Mouse (Mus musculus) cerebellum, adult 2 months (tissue): ENCODE data around the gene Bax. TPM values are rescaled to one million over a fixed set of nuclear protein-coding genes. Genes with fewer than 3 reads are reported as not detected.

Experiments used
- DNase-seq, 2 experiments: peaks; one replicate each; pipeline ENCODE4 v3.0.0; 2021
- H3K27ac ChIP-seq: fragments of 200-500 bp; 2 replicates; pipeline ENCODE4 v1.5.1; 2012; ENCODE audit warnings: low read length, control low read depth, inconsistent platforms; ENCODE audit not compliant: insufficient read depth
- H3K27me3 ChIP-seq: fragments of 200-500 bp; 2 replicates; pipeline ENCODE4 v1.6.1; 2012; ENCODE audit warnings: inconsistent platforms, mild to moderate bottlenecking, low read length, moderate library complexity; ENCODE audit not compliant: control insufficient read depth, insufficient read depth
- H3K4me1 ChIP-seq: fragments of 200-500 bp; 2 replicates; pipeline ENCODE4 v1.6.1; 2011; ENCODE audit warnings: low read length; ENCODE audit not compliant: control insufficient read depth, insufficient read depth
- H3K4me3 ChIP-seq: fragments of 200-500 bp; replicated peaks from 2 replicates; pipeline ENCODE3; 2011; ENCODE audit warnings: mild to moderate bottlenecking, low read depth, low read length, control low read depth; ENCODE audit not compliant: insufficient read depth
- CTCF ChIP-seq: fragments of 200-500 bp; IDR thresholded peaks from 2 replicates; pipeline ENCODE4 v1.5.1; 2011; ENCODE audit warnings: low read depth, mild to moderate bottlenecking, control low read depth, low read length, moderate library complexity, borderline replicate concordance; ENCODE audit not compliant: insufficient read depth
- POLR2A ChIP-seq: fragments of 200-500 bp; IDR thresholded peaks from 2 replicates; pipeline ENCODE4 v1.6.1; 2011; ENCODE audit warnings: low read length, control low read depth, borderline replicate concordance; ENCODE audit not compliant: insufficient read depth
- WGBS: fragments of 180-500 bp; shearing (Covaris S2); methylation state at CpG from one replicate; pipeline ENCODE4 v1.1.7; 2018; 5-methylcytosine and 5-hydroxymethylcytosine counted together
- polyA plus RNA-seq: library from polyadenylated mRNA; depleted of rRNA; stranded (reverse); fragments of >200 nt; gene quantifications from 2 replicates; pipeline ENCODE4 v1.2.3, GENCODE M21; 2012; rRNA removed

Gene Bax
- polyA plus RNA-seq, result 102 and 103 TPM in 2 replicates

DNA sequence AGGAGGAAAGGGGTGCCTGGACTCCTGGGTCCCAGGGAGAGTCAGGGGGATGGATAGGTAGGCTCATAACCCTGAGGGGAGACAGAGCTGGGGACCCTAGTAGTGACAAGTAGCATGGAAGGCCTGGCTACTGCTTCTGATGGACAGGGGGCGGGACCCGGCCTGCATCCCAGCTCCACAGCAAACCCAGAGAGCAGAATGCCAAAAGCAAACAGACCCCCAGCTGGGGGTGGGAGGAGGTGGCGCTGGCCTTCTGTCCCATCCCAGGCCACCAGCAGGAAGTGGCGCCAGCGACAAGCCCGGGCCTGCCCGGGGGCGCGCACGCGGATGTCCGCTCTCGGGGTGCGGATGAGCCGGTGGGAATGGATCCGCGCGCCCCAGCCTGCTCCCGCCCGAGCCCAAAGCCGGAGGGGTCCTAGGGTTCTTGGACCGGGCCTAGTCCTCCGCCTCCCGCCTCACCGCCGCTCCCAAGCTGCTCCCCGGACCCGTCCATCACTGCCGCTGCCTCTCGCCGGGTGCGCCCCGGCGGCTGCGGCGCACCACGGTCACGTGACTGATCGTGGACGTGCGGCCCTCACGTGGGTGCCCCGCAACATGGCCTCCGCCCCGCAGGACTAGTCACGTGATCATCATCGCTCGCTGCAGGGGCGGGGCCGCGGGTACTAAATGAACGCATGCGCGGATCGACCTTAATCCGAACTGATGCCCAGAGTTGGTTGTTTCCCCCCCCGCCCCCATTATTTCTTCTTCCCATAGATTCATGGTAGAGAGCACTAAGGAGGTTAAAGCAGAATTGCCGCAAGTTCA, at the start of gene Bax:
TSS of gene Bax (minus strand) at position 616 of the 807 bp plus-strand sequence.
- peak; percentile 90 for TF ChIP-seq POLR2A
- TF ChIP-seq CTCF, result no peak
- peak; percentile 97 to 98 for DNase-seq
- Histone ChIP-seq H3K27me3 (no peaks in the 10 kb centered on the region), H3K4me1 (no peaks in the 10 kb centered on the region; the same call in 1 of the 2 replicates), H3K4me3 (peak within 1 kb of the TSS; percentile 71), H3K27ac (peak within 1 kb of the TSS; percentile 53; the same call in 1 of the 2 replicates)
- whole genome bisulfite sequencing, result under 1% methylated on average over 58 of the region's 58 CpGs

DNA sequence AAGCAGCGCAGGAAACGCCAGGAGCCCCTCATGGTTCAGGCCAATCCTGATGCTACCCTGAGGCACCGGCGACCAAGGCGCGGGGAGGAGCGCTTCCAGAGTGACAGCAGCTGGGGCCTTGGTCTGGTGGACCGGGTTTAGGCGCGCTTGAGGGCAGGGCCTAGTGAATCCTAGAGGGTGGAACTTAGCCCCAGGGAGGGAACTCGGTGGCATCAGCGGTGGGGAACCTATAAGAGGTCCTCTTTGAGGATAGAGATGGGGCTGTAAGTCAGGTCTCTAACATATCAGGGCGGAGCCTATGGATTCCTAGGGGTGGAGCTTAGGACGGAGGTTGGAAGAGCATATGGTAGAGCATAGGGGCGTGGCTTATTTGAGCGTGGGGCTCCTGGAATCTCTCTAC, 48.7 kb upstream of the Bax start:
- no peak overlapping the region for H3K27ac ChIP-seq
- no peak for TF ChIP-seq POLR2A
- TF ChIP-seq CTCF, result no peak
- no peak for DNase-seq
- no peak overlapping the region for H3K4me3 ChIP-seq
- H3K27me3 ChIP-seq, result no peaks in the 10 kb centered on the region
- H3K4me1 ChIP-seq, result no peaks in the 10 kb centered on the region
- WGBS, result 37% methylated on average over 16 of the region's 16 CpGs

DNA sequence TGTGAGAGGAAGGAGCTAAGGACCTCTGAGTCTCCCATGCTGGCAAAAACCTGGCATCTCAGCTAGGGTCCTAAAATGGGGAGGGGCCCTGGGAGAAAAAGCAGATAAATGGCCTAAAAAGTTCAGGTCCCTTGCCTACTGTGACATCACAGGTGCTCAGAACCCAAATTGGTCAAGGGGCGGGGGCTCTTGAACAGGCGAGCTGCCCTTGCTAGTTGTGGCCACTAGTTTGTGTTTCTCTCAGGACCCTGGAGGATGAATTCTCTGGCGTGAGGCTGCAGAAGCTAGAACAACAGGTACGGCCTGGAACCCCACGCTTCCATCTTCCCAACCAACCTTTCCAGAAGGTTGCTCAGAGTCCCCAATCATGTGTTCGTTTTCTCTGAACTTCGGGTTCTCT, 47.7 kb upstream of the Bax start:
- 85% methylated on average over 7 of the region's 7 CpGs for WGBS
- Histone ChIP-seq H3K27ac (no peak overlapping the region), H3K27me3 (no peaks in the 10 kb centered on the region), H3K4me3 (no peak overlapping the region), H3K4me1 (no peaks in the 10 kb centered on the region)
- TF ChIP-seq POLR2A (no peak), CTCF (no peak)
- no peak for DNase-seq

DNA sequence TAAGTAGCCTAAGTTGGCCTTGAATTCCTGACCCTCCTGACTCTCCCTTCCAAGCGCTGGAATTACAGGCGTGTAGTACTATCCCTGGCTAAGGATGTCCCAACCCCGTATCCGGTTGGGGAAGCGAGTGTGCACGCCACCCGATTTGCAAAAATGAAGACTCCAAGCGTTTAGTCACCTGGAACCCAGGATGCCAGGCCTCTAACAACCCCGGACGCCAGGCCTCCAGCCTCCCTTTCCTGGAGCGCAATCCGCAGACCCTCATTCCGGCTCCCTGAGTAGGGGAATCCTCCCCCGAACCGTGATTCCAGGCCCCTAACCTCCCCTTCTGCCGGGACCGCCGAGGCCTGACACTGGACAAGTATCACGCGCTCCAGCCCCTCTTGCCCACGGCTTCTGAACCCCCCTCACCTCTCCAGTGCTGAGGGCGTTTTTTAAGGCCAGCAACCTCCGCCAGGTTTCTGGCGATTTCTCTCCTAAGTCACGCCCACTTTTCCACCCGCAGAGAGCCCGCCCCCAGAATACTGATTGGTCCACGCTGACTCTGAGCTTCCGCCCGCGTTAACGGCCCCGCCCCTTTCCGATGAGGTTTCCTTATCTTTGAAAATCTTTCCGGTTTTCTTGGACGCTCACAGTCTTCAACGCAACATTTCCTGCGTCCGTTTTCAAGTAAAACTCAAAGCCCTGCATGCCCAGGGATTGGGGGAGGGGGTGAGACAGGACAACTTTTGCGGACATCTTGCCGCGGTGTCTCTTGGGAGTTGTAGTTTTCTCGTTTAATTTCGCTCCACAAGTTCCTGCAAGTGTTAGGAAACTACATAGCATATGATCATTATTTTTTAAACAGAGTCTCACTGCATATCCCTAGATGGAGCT, 43.5 kb upstream of the Bax start, which contains the start of gene Nucb1:
TSS of gene Nucb1 (minus strand) at position 495 of the 876 bp plus-strand sequence.
- Histone ChIP-seq H3K27ac (peak within 1 kb of the TSS; percentile 42), H3K4me3 (peak within 1 kb of the TSS; percentile 98), H3K27me3 (no peaks in the 10 kb centered on the region), H3K4me1 (peaks cover 18% of the 10 kb centered on the region)
- WGBS, result under 1% methylated on average over 44 of the region's 44 CpGs
- peak; percentile 91 to 93 for DNase-seq
- TF ChIP-seq POLR2A (peak; percentile 70; the same call in 1 of the 2 replicates), CTCF (no peak)

DNA sequence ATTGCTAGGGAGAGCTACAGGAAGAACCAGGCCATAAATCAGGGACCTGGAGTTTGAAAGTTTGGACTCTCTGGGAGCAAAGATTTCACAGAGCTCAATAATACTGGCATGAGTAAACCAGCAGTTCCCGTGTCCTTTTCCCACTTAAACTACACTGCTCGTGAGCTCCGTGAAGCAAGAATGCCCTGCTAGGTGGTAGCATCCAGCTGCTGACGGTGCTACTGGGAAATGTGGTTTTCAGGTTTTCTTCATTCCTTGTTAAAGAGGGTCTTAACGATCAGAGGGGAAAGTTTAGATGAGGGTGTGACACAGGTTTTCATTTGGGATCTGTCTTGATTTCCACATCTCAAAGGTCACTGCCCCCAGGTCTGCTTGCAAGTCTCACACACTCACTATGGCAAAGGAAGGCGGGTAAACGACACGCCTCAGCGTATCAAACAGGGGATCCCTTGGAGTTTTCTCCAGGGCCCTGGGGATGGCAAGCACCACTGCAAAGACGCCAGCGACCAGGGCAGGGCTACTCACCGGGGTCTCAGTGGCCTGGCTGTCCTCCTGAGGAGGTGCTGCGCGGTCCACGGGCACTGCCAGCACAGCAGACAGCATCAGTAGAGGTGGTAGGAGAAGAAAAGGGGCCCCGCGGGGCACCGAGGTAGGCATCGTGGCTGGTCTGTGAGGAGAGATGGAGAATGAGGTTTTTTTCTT, 42.6 kb upstream of the Bax start:
- Histone ChIP-seq H3K4me1 (peaks cover 18% of the 10 kb centered on the region), H3K27ac (no peak overlapping the region), H3K27me3 (no peaks in the 10 kb centered on the region), H3K4me3 (peak overlapping the region; percentile 98)
- 22% methylated on average over 19 of the region's 19 CpGs for WGBS
- no peak for TF ChIP-seq POLR2A
- peak in 1 of 2 experiments; percentile 48 for DNase-seq

GRCm38 (mm10) chr7:45508561-45508960, 41.9 kb upstream of the Bax start:
- H3K27ac ChIP-seq, result no peak overlapping the region

DNA sequence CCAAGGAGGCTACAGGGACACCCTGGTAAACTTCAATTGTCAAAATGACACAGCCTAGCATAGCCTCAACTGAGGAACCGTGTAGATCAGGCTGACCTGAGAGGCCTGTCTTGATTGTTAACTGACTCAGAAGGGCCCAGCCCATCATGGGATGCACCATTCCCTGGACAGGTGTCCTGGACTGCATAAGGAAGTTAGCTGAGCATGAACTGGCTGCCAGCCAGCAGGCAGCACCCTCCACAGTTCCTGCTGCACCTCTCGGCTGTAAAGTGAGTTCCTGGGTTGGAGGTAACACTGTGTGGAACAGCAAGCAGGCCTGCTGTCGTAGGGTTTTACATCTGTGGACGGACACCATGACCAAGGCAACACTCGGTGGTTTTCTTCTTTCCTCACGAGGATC, 40.9 kb upstream of the Bax start:
- Histone ChIP-seq H3K27ac (no peak overlapping the region), H3K27me3 (no peaks in the 10 kb centered on the region), H3K4me3 (no peak overlapping the region), H3K4me1 (peaks cover 25% of the 10 kb centered on the region)
- 69% methylated on average over 6 of the region's 6 CpGs for WGBS
- peak in 1 of 2 experiments; percentile 53 for DNase-seq
- TF ChIP-seq POLR2A (no peak), CTCF (no peak)

More at GRCm38 (mm10) chr7:45508561-45508960, 41.9 kb upstream of the Bax start:
- DNase-seq, result no peak
- no peaks in the 10 kb centered on the region for H3K27me3 ChIP-seq
- peaks cover 18% of the 10 kb centered on the region for H3K4me1 ChIP-seq
- 76% methylated on average over 6 of the region's 6 CpGs for WGBS
- no peak overlapping the region for H3K4me3 ChIP-seq
- TF ChIP-seq CTCF, result no peak
- no peak for TF ChIP-seq POLR2A
